Mouse (Mus musculus) right cerebral cortex, postnatal 10 days (tissue): ENCODE data around the gene Aprt.
A peak's percentile ranks its signal among the peaks of the same experiment; 100 is the strongest.
"Not testable (repeated sequence)": the region's sequence is repeated elsewhere in the genome, so short reads cannot be mapped to it uniquely, and the experiment has no call there.

Experiments used
- DNase-seq, 2 experiments: peaks; one replicate each; pipeline ENCODE4 v3.0.0; 2021; ENCODE audit warnings: low spot score in 2 of 2

Gene Aprt

DNA sequence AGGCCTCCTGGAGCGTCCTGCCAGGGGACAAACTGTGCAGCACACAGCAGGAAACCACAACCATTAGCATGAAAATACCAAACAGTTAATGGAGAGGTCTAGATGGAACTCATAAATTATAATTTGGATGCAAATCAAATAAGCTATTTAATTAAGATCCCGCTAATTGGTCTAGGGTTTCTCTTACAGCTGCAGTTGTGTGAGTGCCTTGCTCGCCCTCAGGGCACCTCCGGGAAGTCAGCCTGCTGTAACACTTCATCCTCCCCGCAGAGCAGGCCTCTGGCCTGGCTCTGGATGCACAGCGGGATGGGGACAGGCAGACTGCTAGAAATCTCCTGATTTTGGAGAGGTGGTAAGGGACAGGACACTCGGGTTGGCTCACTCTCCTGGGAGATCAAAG is 9.5 kb upstream of the Aprt start:
- DNase-seq: no peak

DNA sequence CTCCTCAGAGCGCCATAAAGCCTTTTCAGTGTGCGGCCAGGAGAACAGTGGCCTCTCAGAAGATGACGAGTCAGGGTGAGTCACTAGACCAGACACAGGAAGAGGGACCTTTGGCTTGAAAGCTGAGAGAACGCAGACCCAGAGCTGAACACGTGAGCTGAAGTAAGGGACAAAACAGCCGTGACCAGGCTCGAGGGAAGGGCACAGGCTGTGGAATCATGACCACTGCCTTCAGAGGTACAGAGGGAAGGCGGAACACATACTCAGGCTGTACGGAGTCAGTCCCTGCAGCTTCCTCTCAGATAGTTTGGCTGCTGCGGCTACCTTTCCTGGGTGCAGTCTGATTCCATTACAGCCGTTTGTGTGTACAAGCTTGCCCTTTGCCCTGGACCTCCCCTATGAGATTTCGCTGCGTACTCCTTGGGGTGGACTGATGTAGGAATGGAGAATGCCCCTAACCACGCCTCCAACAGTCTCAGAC is 8.7 kb upstream of the Aprt start:
- DNase-seq: no peak

DNA sequence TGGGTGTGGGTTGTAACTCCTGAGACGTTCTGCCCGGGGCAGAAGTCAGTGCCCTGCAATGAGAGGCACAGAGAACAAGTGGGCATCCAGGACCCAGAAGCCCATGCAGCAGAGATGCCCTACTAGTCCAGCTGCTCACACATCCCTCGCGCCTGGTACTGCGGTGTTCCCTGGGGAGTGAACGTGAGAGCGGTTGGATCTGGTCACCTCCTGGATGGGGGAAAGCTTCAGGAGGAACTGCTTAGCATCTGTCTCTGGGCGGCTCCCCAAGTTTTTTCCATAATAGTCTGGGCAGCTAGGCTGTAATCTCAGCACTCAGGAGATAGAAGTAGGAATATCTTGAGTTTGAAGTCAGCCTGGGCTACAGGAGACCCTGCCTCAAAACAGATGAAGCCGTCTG is 8.3 kb upstream of the Aprt start:
- no peak for DNase-seq

DNA sequence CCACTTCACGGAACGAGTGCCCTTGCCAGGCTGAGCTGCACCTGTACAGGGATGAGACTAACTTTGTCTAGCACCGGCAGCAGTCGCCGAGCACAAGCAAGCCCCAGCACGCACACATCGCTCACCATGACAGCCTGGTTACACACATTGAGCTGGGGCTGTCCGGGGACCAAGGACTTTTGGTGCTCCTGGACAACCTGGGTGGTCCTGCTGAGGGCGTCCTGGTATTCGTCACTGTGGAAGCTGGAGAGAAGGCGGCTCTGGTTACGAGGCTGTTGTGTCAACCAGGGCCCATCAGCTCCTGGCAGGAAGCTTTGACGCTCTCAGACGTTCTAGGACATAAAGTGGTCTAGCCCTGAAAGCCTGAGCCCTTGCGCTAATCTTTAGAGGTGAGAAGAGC is 4.2 kb upstream of the Aprt start:
- DNase-seq: no peak

DNA sequence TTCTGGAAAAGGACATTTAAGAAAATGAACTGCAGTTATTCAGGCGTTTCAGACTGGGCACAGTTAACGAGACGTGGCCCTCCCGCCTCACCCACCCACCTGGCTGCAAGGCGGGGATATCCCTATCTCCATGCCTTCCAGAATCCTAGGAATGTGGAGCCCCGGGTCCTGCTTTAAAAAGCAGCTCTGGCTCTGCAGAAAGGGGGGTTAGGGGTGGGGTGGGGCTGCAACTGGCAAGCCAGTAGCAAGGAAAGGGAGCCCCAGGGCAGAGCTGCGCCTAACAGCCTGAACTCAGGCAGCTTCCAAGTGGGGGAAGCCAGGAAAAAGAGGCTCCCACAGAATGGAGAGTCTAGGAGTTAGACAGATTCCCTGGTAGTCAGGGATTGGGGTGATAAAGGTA is 2.5 kb upstream of the Aprt start:
- DNase-seq: no peak

DNA sequence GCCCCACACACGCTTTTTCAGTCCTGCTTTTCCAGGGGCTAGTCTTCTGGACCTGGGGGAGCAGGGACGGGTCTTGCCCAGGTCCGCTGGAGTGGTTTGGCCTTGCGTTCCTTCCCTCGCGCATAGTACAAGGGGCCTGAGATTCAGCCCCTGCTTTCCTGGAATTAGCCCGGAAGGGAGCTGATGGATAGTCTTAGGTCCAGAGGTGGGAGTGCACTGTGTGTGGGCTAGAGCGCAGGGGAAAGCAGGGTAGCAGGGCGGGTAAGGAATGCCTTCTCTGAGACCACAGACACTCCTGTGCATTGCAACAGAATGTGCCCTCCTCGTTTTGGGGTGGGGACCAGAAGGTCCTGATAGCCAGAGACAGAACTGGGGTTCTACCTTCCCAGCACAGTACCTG is 407 bp upstream of the Aprt start:
- no peak for DNase-seq

DNA sequence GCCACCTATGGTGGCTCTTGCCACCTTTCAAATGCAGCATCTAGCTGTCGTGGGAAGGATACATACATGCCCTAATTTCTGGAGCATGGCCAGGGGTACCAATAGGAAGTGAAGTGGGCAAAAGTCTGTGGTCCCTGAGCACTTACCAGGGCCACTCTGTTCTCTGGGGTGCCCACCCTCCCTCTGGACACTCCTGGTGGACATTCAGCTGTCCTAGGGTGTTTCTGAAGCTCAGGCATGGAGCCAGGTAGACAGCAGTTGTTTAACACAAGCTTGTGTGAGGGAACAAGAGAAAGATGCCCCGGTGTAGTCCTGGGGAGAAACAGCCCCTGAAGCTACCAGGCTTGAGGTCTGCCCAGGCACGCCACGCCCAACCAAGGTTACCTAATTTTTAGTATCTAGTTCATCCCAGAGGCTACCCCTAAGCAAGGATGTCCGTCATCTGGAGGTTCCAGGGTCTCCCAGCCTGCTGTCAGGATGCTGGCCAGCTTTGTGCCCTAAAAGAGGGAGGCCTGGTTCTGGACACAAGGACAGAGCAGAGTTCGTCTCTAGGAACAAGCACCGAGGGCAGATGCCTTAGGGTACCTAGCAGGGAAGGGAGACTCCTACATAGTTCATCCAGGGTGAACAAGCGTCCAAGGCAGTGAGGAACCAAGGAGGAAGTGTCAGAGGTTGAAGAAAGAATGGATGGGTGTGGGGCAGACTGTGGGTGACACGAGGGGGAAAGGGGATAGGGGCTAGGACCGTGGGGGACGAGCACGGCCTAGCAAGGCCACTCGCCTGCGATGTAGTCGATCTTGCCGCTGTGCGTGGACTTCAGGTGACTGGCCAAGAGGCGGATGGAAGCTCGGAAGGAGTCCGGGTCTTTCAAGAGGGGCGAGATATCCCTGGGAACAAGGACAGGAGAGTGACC is 718 bp downstream of the Aprt start:
- no peak for DNase-seq

DNA sequence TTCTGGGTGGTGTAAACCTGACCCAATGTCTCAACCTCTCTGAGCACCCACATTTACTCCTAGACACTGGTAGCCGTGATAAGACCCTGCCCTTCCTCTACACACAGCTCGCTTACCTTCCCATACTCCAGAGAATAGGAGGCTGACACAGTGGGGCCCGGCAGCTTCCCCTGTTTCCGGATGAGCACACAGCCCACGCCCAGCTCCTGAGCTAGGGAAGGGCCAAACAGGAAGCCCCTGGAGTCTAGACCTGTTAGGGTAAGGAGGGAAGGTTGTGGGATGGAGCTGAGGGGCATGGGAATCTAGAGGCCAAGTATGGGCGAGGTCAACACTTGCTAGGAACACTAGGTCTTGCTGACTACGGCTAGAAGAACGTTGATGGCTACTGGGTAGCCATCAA is 1.4 kb downstream of the Aprt start:
- no peak for DNase-seq

DNA sequence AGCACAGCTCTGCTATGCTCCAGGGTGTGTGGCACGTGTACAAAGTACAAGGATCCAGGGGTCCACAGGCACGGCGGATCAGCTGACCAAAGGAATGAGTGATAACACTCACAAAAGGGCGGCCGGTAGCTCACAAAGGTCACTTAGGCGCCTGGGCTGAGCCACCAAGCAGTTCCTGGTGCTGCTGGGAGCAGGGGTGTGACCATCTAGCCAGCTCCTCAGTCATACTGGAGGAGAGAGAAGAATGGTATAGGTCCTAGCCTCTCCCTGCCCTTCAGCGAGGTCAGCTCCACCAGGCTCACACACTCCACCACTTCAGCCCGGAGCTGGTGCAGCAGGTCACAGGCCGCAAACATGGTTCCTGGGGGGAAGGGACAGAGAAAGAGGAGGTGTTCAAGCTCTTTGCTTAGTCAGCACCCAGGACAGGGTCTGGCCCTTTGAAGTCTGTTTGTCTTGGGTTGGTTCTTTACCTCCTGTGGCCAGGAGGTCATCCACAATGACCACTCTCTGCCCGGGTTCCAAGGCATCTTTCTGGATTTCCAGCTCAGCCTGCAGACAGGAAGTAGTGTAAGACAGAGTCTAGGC is 1.9 kb downstream of the Aprt start:
- no peak for DNase-seq

DNA sequence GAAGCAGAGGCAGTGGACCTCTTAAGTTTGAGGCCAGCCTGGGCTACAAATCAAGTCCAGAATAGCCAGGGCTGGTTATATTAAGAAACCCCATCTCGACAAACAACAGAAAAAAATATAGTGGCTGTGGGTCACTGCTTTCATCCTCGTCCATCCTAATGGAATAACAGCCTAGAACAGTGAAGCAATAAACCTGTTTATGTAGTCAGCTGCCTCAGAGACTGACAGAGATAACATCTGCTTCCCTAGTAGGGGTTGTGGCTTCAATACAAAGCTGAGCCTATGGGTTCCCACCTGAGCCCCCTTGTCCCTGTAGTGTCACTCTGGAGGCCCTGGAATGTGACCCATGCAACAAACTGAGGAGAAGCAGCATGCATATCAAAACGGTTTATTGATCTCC is 2.4 kb downstream of the Aprt start:
- DNase-seq: no peak

DNA sequence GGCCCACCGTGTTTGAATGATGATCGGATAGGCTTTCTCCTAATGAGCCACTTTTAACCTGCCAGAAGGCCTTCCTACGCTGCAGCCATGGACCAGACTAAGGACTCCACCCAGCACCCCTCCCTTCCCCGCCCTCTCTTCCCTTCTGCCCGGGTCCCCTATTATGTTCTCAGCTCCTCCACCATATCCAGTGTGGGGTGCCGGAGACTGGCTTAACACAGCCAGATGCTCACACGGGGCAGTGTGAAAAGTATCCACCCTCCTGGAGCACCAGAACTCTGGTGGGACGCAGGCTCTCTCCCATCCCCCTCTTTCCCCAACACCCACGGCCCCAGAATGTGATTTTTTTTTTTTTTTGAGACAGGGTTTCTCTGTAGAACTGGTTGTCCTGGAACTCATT is 3.1 kb downstream of the Aprt start:
- no peak for DNase-seq

DNA sequence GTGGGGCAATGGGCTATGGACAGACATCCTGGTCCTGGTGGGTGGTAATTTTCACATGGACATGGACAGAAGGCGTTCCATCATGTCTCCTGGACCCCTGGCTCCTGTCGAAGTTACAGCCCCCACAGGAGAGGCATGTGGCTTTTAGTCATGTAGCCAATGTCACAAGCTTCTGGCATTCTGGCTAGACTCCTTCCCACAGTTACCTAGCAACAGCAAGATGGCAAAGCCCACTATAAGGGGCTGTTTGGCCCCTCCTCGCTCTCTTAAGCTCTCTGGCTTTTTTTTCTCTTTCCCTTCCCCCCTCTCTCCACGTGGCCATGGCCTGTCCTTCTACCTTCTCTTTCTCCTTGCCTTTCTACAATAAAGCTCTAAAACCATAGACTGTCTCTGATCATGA is 3.5 kb downstream of the Aprt start:
- DNase-seq: not testable (repeated sequence)

DNA sequence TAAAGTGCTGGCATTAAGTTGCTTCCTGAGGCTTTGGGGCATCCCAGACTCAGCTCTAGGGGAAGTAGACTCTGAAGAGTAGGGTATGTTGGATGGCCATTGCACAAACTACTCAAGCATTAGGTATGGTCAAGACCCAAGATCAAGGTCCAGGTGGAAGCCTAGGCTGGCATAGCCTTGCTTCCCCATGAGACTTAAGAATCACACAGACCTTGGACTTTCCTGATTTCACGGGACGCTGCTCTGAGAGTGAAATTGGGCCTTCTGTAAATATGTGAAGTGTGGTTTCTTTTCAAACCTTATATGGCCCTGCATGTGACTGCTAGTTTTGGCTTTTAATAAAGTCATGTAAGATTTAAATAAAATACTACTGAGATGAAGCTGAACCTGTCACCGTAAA is 4.0 kb downstream of the Aprt start:
- DNase-seq: no peak

DNA sequence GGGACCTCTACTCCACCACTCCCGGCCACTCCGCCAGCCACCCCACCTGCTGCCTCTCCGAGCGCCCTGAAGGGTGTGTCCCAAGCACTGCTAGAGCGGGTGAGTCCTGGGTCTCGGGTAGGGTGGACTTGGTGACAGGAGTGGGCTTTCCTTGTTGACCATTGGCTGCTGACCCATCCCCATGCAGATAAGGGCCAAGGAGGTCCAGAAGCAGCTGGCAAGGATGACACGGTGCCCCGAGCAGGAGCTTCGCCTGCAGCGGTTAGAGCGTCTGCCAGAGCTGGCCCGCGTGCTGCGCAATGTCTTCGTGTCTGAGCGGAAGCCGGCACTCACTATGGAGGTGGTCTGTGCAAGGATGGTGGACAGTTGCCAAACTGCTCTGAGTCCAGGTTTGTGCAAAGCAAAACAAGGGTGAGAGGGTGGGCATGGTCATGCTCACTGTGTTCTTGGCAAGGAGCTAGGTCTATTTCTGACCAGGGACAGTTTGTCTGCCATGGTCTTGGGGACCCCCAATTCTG is 4.9 kb downstream of the Aprt start:
- no peak for DNase-seq

DNA sequence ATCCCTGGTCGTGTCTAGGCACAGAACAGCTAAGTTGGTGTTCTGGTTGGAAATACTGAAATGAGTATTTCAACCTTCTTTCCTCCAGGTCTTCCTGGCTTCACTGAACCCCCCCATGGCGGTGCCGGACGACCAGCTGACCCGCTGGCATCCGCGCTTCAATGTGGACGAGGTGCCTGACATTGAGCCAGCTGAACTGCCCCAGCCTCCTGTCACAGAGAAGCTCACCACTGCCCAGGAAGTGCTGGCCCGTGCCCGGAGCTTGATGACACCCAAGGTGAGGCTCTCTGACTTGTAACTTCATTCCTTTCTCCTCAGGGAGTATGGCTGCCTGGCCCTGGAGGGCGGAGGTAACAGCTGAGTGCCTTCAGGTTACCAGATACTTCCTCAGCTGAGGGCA is 5.6 kb downstream of the Aprt start:
- no peak for DNase-seq

DNA sequence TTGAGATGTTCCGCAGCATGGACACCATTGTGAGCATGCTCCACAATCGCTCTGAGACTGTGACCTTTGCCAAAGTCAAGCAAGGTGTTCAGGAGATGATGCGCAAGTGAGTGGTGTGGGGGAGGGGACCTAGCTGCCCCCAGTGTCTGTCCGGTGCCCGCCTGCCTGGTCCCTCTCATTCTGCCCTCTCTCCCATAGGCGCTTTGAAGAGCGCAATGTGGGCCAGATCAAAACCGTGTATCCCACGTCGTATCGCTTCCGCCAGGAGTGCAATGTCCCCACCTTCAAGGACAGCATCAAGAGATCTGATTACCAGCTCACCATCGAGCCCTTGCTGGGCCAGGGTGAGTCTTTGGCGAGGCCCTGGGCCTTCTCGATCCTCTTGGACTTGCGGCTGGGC is 6.7 kb downstream of the Aprt start:
- DNase-seq: no peak

DNA sequence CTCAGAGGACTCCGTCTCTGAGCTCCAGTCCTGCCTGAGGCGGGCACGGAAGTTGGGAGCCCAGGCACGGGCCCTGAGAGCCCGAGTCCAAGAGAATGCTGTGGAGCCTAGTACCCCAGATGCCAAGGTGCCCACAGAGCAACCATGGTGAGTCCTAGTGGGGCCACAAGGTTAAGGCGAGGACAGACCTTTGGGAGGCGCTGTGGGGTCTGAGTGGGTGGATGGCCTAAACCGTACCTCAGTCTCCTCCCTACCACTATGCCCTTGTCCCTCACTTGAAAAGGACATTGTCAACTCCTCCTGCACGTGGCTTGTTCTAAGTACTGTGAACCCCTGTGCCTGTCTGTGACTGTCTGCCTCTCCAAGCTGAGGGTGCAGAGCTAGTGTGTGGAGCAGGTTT is 7.4 kb downstream of the Aprt start:
- DNase-seq: no peak

DNA sequence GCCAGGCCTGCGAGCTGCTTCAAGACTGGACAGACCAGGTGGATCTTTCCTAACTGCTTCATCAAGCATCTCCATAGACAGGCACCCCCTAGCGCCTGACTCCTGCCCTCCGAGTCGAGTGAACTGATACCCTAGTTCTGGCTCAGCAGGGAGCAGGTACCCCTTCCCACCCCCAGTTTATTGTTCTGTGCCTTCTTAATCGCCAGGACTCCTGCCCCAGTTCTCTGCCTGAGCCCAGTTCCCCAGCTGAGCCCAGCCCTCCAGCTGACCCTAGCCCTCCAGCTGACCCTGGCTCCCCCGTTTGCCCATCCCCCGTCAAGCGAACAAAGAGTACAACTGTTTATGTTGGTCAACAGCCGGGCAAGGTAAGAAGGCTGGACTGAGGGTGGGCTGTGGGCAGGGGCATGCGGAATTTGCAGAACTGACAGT is 7.8 kb downstream of the Aprt start:
- peak in 1 of 2 experiments; percentile 40 for DNase-seq

DNA sequence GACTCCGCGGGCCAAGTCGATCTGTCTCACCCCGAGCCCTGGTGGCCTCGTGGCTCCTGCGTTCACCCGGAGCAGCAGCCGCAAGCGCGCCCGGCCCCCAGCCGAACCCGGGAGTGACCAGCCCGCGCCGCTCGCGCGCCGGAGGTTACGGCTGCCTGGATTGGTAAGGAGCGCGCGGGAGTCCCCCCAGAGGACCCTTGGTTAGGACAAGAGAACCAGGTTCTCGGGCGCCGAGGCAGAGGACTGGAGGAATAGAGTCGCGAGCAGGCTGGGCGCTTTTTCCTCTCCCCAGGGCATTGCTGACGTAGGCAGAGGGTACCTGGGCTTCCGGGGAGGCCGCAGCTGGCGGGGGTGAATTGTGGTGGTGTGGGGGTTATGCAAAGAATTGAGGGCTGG is 8.6 kb downstream of the Aprt start:
- DNase-seq: no peak

DNA sequence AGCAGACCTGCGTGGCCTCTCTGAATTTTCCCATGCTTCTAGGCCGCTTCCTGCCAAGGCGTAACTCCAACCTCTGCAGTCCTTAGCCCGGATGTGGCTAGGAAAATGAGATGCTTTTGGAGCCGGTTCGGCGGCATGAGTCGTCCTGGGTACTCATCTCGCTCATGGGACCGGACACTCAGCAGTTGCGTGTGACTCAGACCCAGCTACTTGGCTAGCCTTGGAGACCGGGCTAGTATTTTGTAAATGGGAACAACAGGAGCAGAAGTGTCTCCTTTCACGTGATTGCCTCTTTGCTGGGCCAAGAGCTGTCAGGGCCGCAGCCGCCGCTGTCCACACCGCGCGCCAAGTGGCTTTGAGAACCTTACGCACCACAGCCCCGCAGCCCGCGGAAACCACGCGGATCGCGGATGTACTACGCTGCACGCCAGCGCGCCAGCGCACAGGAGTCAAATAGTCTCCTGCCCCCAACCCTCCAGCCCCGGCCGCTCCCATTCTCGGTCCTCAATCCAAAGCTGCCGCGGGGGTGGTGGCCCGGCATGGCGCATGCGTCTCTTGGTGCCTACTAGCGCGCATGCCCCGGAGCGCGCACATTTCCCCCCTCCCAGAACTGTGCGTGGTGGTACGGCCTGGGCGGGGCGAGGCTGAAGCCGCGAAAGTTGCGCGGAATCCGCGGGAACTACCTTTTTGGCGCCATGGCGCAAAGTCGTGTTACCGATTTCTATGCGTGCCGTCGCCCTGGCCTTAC is 9.2 kb downstream of the Aprt start, which contains the start of gene Cdt1:
Gene Cdt1, plus strand, starts transcription at position 655 of the 748 bp plus-strand sequence.
- DNase-seq: peak; percentile 97

DNA sequence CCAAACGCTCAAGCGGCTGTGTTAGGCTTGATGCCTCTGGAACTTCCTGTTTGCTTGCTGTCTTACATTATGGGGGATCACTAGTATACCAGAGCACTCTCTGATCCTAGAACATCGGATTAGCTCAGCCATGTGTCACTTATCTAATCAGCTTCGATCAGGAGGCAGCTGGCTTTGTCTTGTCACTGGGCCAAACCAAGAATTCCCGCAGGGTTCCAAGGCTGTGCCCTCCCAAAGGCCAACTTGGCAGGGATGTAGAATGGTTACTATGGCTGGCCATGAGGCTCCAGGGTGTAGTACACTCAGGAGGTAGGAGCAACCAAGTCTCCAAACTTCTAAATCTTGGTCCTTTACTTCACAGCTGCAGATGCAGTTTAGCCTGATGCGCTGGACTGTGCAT is 9.9 kb downstream of the Aprt start:
- peak in 1 of 2 experiments; percentile 43 for DNase-seq
